Mouse (Mus musculus) ES-E14 (cell line): ENCODE data around the gene Ctnnd2.

Experiments
- CHD2 ChIP-seq: IDR thresholded peaks from 2 replicates; pipeline ENCODE4 v1.6.1; 2014; ENCODE audit warnings: mild to moderate bottlenecking, low read depth, low read length, inconsistent platforms
- MAFK ChIP-seq: IDR thresholded peaks from 2 replicates; pipeline ENCODE4 v1.6.1; 2014; ENCODE audit warnings: mild to moderate bottlenecking, low read depth, low read length, inconsistent platforms; ENCODE audit not compliant: insufficient read depth
- ZC3H11A ChIP-seq: IDR thresholded peaks from 2 replicates; pipeline ENCODE4 v1.6.1; 2012; ENCODE audit warnings: low read depth, mild to moderate bottlenecking, inconsistent platforms, low read length, borderline replicate concordance
- ZNF384 ChIP-seq: IDR thresholded peaks from 2 replicates; pipeline ENCODE4 v1.6.1; 2012; ENCODE audit warnings: low read depth, low read length, inconsistent platforms

DNA sequence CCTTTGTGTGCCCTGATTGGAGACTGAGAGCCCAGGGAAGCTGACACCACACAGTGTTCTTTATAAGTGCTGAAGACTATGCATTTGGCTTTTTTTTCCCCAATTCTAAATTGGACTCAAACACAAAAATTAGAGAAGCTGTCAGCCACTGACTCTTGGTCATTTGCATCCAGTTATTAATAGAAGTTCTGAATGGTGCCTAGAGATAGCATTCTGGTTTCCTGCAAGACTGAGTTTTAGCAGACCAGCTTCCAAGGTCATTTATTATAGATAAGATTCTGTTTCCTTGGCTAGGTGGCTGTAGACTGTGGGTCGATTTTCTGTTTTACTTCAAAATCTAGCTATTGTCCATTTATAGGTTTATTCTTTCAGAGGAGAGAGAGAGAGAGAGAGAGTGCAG, 773.5 kb downstream of the Ctnnd2 start:
- TF ChIP-seq MAFK = no peak
- TF ChIP-seq ZNF384 = no peak
- TF ChIP-seq CHD2 = no peak
- TF ChIP-seq ZC3H11A = no peak
